In genomic region chr10:14544941-14545717, GRCm38 (mm10) we compare ENCODE assay signal across 9 mouse cellular contexts. TPM values are rescaled to one million over a fixed set of nuclear protein-coding genes. Genes with fewer than 3 reads are reported as not detected.
DNase-seq lines count a peak whose midpoint lies in the region; ATAC-seq and TF ChIP-seq lines count a peak whose summit lies in the region.
"Had no signal": no experiment of that assay in that cellular context is flagged by ENCODE, and none has a peak within 500 bp of the region (broad histone marks: within the 10 kb centered on the region; RNA-seq: fewer than 3 reads in every experiment).

Adgrg6 (minus strand) TSS chr10:14545659.

- no peak within 1 kb of the TSS for H3K27ac ChIP-seq in liver, postnatal 0 days (ENCODE audit: low read depth)
- H3K27ac ChIP-seq in neural tube, embryonic 13.5 days (replicated peaks): no peak within 1 kb of the TSS; the same call in 1 of the 2 replicates

- ATAC-seq in erythroblast, adult 5-6 weeks (replicated peaks; ENCODE audit: low FRiP score, poor library complexity, severe bottlenecking): no peak
- peak; percentile 23; the same call in 1 of the 2 replicates for ATAC-seq in liver, postnatal 0 days
- ATAC-seq in neural tube, embryonic 13.5 days (ENCODE audit: low read depth): peak; percentile 80

- peak within 1 kb of the TSS; percentile 88 for H3K4me2 ChIP-seq in liver, postnatal 0 days (ENCODE audit: low read depth, low read length)
- H3K4me2 ChIP-seq in neural tube, embryonic 13.5 days: peak within 1 kb of the TSS; percentile 100

- peak within 1 kb of the TSS; percentile 32 for H3K4me3 ChIP-seq in erythroblast, embryonic 14.5 days (replicated peaks)
- peak within 1 kb of the TSS; percentile 61 for H3K4me3 ChIP-seq in liver, postnatal 0 days (ENCODE audit: low read depth, low read length)
- H3K4me3 ChIP-seq in neural tube, embryonic 13.5 days: peak within 1 kb of the TSS; percentile 82

- peaks cover 25% of the 10 kb centered on the region for H3K27me3 ChIP-seq in erythroblast, embryonic 14.5 days (ENCODE audit: control insufficient read depth)
- peaks cover 28% of the 10 kb centered on the region for H3K27me3 ChIP-seq in liver, postnatal 0 days (ENCODE audit: insufficient read depth, low read length)
- peaks cover 26% of the 10 kb centered on the region for H3K27me3 ChIP-seq in neural tube, embryonic 13.5 days
- H3K27me3 ChIP-seq: CH12.LX had no signal

- H3K9me3 ChIP-seq in erythroblast, embryonic 14.5 days (ENCODE audit: control insufficient read depth, low read length): no peaks in the 10 kb centered on the region
- no peaks in the 10 kb centered on the region for H3K9me3 ChIP-seq in liver, postnatal 0 days (ENCODE audit: low read length)
- H3K9me3 ChIP-seq in neural tube, embryonic 13.5 days: no peaks in the 10 kb centered on the region

- H3K4me1 ChIP-seq in erythroblast, embryonic 14.5 days (ENCODE audit: control insufficient read depth): no peaks in the 10 kb centered on the region
- 0 out of 2 replicates have a peak, but pooled peaks cover 2% of the 10 kb centered on the region for H3K4me1 ChIP-seq in liver, postnatal 0 days (ENCODE audit: insufficient read depth)
- peaks cover 12% of the 10 kb centered on the region; the same call in 1 of the 2 replicates for H3K4me1 ChIP-seq in neural tube, embryonic 13.5 days (replicated peaks)

- no peak for TF ChIP-seq CTCF in liver, postnatal 0 days (IDR thresholded peaks at IDR 0.05; ENCODE audit: low read depth)

- peak within 1 kb of the TSS; percentile 48 for H3K9ac ChIP-seq in liver, postnatal 0 days (replicated peaks)
- H3K9ac ChIP-seq in neural tube, embryonic 13.5 days: peak within 1 kb of the TSS; percentile 72

- TF ChIP-seq EP300 in liver, postnatal 0 days (IDR thresholded peaks at IDR 0.05; ENCODE audit: low read depth): no peak

- no peaks in the 10 kb centered on the region for H3K36me3 ChIP-seq in erythroblast, embryonic 14.5 days (ENCODE audit: control insufficient read depth)
- no peaks in the 10 kb centered on the region for H3K36me3 ChIP-seq in liver, postnatal 0 days (replicated peaks; ENCODE audit: insufficient read depth, low read length)
- no peaks in the 10 kb centered on the region for H3K36me3 ChIP-seq in neural tube, embryonic 13.5 days

- peak; percentile 42 for DNase-seq in embryo, embryonic 10 days (ENCODE audit: low spot score)
- DNase-seq in heart, adult 18-20 months: peak; percentile 55 to 73
- DNase-seq in kidney, adult 11 months: peak; percentile 21
- DNase-seq in liver, postnatal 0 days: peak; percentile 32
- peak; percentile 59 to 78 for DNase-seq in urinary bladder, adult 18-20 months (ENCODE audit: low spot score in 2 of 2)

- 2% methylated on average over 67 of the region's 81 CpGs for WGBS in liver, postnatal 0 days (ENCODE audit: insufficient replicate concordance)
- WGBS in neural tube, embryonic 13.5 days: under 1% methylated on average over 75 of the region's 81 CpGs

RNA-seq across cellular contexts. Expression of gene Adgrg6, which starts in this region (rescaled TPM):
- polyA plus RNA-seq in erythroblast, embryonic 14.5 days (2012): 0.01 TPM in 1 of 2 replicates, not detected in the other
- 1.3 and 1.5 TPM in 2 replicates for total RNA-seq in erythroblast, adult 5-6 weeks (2015; ENCODE audit: low replicate concordance)
- not detected in 2 replicates for total RNA-seq in erythroblast, adult 5-6 weeks (2017; ENCODE audit: low replicate concordance)
- 1 to 10 TPM; 2.9 to 3.5 TPM for total RNA-seq in heart, adult 18-20 months (2021)
- polyA plus RNA-seq in liver, postnatal 0 days (2015; fragmentation: Nextera tagmentation; extraction: Ambion mirVana): 0.30 and 0.39 TPM in 2 replicates
- polyA plus RNA-seq in neural tube, embryonic 13.5 days (2015; fragmentation: Nextera tagmentation; extraction: Ambion mirVana): 5.6 and 7.2 TPM in 2 replicates
- total RNA-seq: CH12.LX had no signal

Comparison
In these comparisons a context has a peak if more than half of its experiments do, and no peak if none do; other contexts are left out.
1. Peak in DNase-seq, ATAC-seq, H3K4me3 ChIP-seq, H3K9ac ChIP-seq and H3K4me2 ChIP-seq in liver, postnatal 0 days; RNA of the gene not detected or under 1 TPM.
2. H3K4me3 ChIP-seq: peak in every context shown above with its lines; median percentile 82 in neural tube, embryonic 13.5 days; 61 in liver, postnatal 0 days; 32 in erythroblast, embryonic 14.5 days.